In the genomic region with DNA sequence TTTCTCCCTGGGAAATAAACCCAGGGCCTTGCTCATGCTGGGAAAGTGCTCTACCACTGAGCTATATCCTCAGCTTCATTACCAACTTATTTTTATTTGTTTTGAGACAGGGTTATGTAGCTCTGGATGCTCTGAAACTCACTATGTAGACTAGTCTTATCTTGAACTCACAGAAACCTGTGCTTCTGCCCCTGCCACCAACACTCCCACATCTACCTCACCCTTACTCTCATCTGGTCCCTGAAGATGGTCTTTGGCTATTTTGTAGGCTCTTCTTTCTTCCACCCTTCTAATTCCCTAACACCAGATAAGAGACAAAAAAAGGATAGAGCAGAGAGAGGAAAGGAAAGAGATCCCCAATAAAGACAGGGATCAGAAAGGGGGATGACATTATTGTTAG, we compare ENCODE assay signal across 25 mouse cellular contexts. TPM values are rescaled to one million over a fixed set of nuclear protein-coding genes. Genes with fewer than 3 reads are reported as not detected.
"Had no signal": no experiment of that assay in that cellular context is flagged by ENCODE, and none has a peak within 500 bp of the region (broad histone marks: within the 10 kb centered on the region; RNA-seq: fewer than 3 reads in every experiment).

No protein-coding gene starts in this region.

- H3K27me3 ChIP-seq: limb, embryonic 13.5 days; midbrain, embryonic 12.5 days; midbrain, embryonic 15.5 days; neural tube, embryonic 12.5 days; neural tube, embryonic 15.5 days had no signal

- H3K4me3 ChIP-seq: layer of hippocampus, adult 2 months; limb, embryonic 10.5 days; limb, embryonic 13.5 days; midbrain, embryonic 12.5 days; midbrain, embryonic 15.5 days; neural tube, embryonic 12.5 days; neural tube, embryonic 15.5 days had no signal

- H3K9ac ChIP-seq: limb, embryonic 13.5 days; lung, embryonic 14.5 days; midbrain, embryonic 12.5 days; midbrain, embryonic 15.5 days; neural tube, embryonic 12.5 days; neural tube, embryonic 15.5 days had no signal

- H3K36me3 ChIP-seq: limb, embryonic 10.5 days; limb, embryonic 13.5 days; midbrain, embryonic 12.5 days; midbrain, embryonic 15.5 days; neural tube, embryonic 12.5 days; neural tube, embryonic 15.5 days had no signal

- ATAC-seq: intestine, postnatal 0 days; midbrain, embryonic 15.5 days had no signal

- H3K4me2 ChIP-seq: limb, embryonic 13.5 days; lung, embryonic 14.5 days; midbrain, embryonic 12.5 days; midbrain, embryonic 15.5 days; neural tube, embryonic 12.5 days; neural tube, embryonic 15.5 days had no signal

- DNase-seq: kidney, adult 9 months; kidney, postnatal 25 days; layer of hippocampus, adult 9-11 months; lung, embryonic 14.5 days; lung, postnatal 10 days; lung, postnatal 36 days; right cerebral cortex, adult 18-20 months; right cerebral cortex, postnatal 25 days; spleen, adult 18-20 months; thymus, adult 2 months; thymus, postnatal 14 days; thymus, postnatal 4 days had no signal

- H3K9me3 ChIP-seq: limb, embryonic 10.5 days; limb, embryonic 13.5 days; midbrain, embryonic 12.5 days; midbrain, embryonic 15.5 days; neural tube, embryonic 12.5 days; neural tube, embryonic 15.5 days had no signal

- H3K27ac ChIP-seq: kidney, postnatal 0 days; layer of hippocampus, adult 2 months; limb, embryonic 10.5 days; limb, embryonic 13.5 days; midbrain, embryonic 12.5 days; midbrain, embryonic 15.5 days; neural tube, embryonic 12.5 days; neural tube, embryonic 15.5 days had no signal

- H3K4me1 ChIP-seq: limb, embryonic 10.5 days; limb, embryonic 13.5 days; midbrain, embryonic 12.5 days; midbrain, embryonic 15.5 days; neural tube, embryonic 12.5 days; neural tube, embryonic 15.5 days had no signal

RNA-seq across cellular contexts. Expression of a gene that starts 37.6 kb away (rescaled TPM):
- polyA plus RNA-seq: intestine, embryonic 14.5 days; intestine, postnatal 0 days; kidney, postnatal 0 days; large intestine, adult 2 months; limb, embryonic 10.5 days; limb, embryonic 13.5 days; liver, adult 2 months; lung, embryonic 14.5 days; midbrain, embryonic 12.5 days; midbrain, embryonic 15.5 days; neural tube, embryonic 12.5 days; neural tube, embryonic 15.5 days; stomach, embryonic 16.5 days; thymus, adult 2 months had no signal

RNA-seq across cellular contexts. Expression of a gene that starts 37.7 kb away (rescaled TPM):
- polyA plus RNA-seq: intestine, embryonic 14.5 days; limb, embryonic 10.5 days; limb, embryonic 13.5 days; liver, adult 2 months; lung, embryonic 14.5 days; midbrain, embryonic 12.5 days; midbrain, embryonic 15.5 days; neural tube, embryonic 12.5 days; neural tube, embryonic 15.5 days; stomach, embryonic 16.5 days had no signal
